Mouse (Mus musculus) urinary bladder, postnatal 0 days (tissue): Measurements from ENCODE around the gene Tmem60. TPM values are rescaled to one million over a fixed set of nuclear protein-coding genes. Genes with fewer than 3 reads are reported as not detected.

Experiments
- polyA plus RNA-seq: library from polyadenylated mRNA; unstranded; fragments of >200 nt; fragmentation: Nextera tagmentation; extraction: Ambion mirVana; gene quantifications from 2 replicates; pipeline ENCODE4 v1.2.1, GENCODE M21; 2015

The Tmem60 gene
- 38.2 and 38.9 TPM in 2 replicates for polyA plus RNA-seq

GRCm38 (mm10) chr5:20881915-20882800 lies at the start of gene Tmem60, which contains the start of gene Phtf2:
Gene Tmem60 (plus strand): TSS chr5:20882191.
Gene Phtf2 (minus strand): TSS chr5:20882124.

Other genes starting within 250 kb of the Tmem60 start
- 7.1 and 8.1 TPM in 2 replicates for gene Phtf2, start 67 bp upstream of the Tmem60 start, polyA plus RNA-seq
- gene Rsbn1l, start 74.2 kb downstream of the Tmem60 start, polyA plus RNA-seq = 4.3 and 5.5 TPM in 2 replicates
- gene Ptpn12, start 173.7 kb downstream of the Tmem60 start, polyA plus RNA-seq = 16.4 and 16.5 TPM in 2 replicates